In the genomic region with DNA sequence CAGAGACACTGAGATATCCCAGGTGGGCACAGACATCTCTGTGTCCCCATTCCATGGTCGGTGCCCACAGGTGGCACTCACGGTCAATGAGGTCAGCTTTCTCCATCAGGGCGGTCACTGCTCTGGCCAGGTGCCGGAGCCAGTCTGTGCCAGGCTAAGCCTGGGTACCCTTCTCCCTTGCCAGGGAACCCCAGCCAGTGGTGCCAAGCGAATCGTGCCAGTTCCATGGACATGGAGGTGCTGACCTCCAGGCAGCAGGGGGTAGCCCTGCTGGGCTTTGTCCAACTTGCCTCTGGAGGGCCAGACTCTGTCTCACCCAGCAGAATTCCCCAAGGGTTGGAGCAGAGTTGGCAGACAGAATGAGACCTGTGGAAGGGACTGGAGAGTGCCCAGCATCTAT, we compare ENCODE assay signal across 10 mouse cellular contexts. TPM values are rescaled to one million over a fixed set of nuclear protein-coding genes. Genes with fewer than 3 reads are reported as not detected.
DNase-seq lines count a peak whose midpoint lies in the region; ATAC-seq and TF ChIP-seq lines count a peak whose summit lies in the region.
"Had no signal": no experiment of that assay in that cellular context is flagged by ENCODE, and none has a peak within 500 bp of the region (broad histone marks: within the 10 kb centered on the region; RNA-seq: fewer than 3 reads in every experiment).

No protein-coding gene starts in this region.

- peaks cover 36% of the 10 kb centered on the region for H3K4me1 ChIP-seq in hindbrain, embryonic 14.5 days (replicated peaks; ENCODE audit: control insufficient read depth, insufficient read depth, low read length)
- peaks cover 36% of the 10 kb centered on the region for H3K4me1 ChIP-seq in hindbrain, embryonic 12.5 days
- H3K4me1 ChIP-seq in midbrain, embryonic 14.5 days (ENCODE audit: control insufficient read depth, insufficient read depth, low read length): peaks cover 26% of the 10 kb centered on the region
- H3K4me1 ChIP-seq in midbrain, embryonic 11.5 days (ENCODE audit: control insufficient read depth, insufficient read depth, low read length): peaks cover 16% of the 10 kb centered on the region
- peaks cover 26% of the 10 kb centered on the region for H3K4me1 ChIP-seq in midbrain, postnatal 0 days (ENCODE audit: insufficient read depth, low read length)

- ATAC-seq in hindbrain, embryonic 14.5 days (ENCODE audit: low FRiP score): no peak
- ATAC-seq in hindbrain, embryonic 12.5 days (ENCODE audit: low FRiP score): no peak
- no peak for ATAC-seq in midbrain, embryonic 14.5 days (ENCODE audit: low FRiP score, low TSS enrichment)
- ATAC-seq in midbrain, embryonic 11.5 days (ENCODE audit: low FRiP score): no peak
- no peak for ATAC-seq in midbrain, postnatal 0 days (ENCODE audit: low FRiP score)

- no peak overlapping the region for H3K27ac ChIP-seq in hindbrain, embryonic 14.5 days
- no peak overlapping the region for H3K27ac ChIP-seq in hindbrain, embryonic 12.5 days
- H3K27ac ChIP-seq in midbrain, embryonic 14.5 days (replicated peaks; ENCODE audit: low read depth, low read length): no peak overlapping the region
- H3K27ac ChIP-seq in midbrain, embryonic 11.5 days (ENCODE audit: low read depth, low read length): no peak overlapping the region
- H3K27ac ChIP-seq in midbrain, postnatal 0 days (ENCODE audit: low read depth, low read length): no peak overlapping the region
- H3K27ac ChIP-seq: embryonic facial prominence, embryonic 10.5 days had no signal

- DNase-seq in hindbrain, embryonic 14.5 days (ENCODE audit: low spot score): no peak
- DNase-seq in midbrain, embryonic 14.5 days: no peak
- no peak for DNase-seq in midbrain, embryonic 11.5 days (ENCODE audit: low spot score, missing footprints)
- DNase-seq in cerebellum, postnatal 36 days: peak; percentile 50 to 52
- no peak for DNase-seq in midbrain, postnatal 0 days (ENCODE audit: low spot score)
- DNase-seq in B cell, adult 2 months: no peak
- DNase-seq in layer of hippocampus, postnatal 25 days (ENCODE audit: extremely low spot score in 1 of 2, low spot score in 1 of 2): no peak
- DNase-seq: thymus, adult 2 months had no signal

- peak overlapping the region; percentile 28; the same call in 1 of the 2 replicates for H3K4me2 ChIP-seq in hindbrain, embryonic 14.5 days (replicated peaks)
- H3K4me2 ChIP-seq in hindbrain, embryonic 12.5 days (replicated peaks): no peak overlapping the region
- H3K4me2 ChIP-seq in midbrain, embryonic 14.5 days (ENCODE audit: low read length): no peak overlapping the region
- no peak overlapping the region for H3K4me2 ChIP-seq in midbrain, embryonic 11.5 days
- peak overlapping the region; percentile 39 for H3K4me2 ChIP-seq in midbrain, postnatal 0 days (ENCODE audit: low read depth, low read length, poor library complexity, severe bottlenecking)

- no peak for TF ChIP-seq CTCF in midbrain, postnatal 0 days (IDR thresholded peaks at IDR 0.05)

- H3K9ac ChIP-seq in hindbrain, embryonic 14.5 days: 0 out of 2 replicates have a peak overlapping the region, but pooled peaks have one; percentile 17
- H3K9ac ChIP-seq in hindbrain, embryonic 12.5 days: no peak overlapping the region; the same call in 1 of the 2 replicates
- H3K9ac ChIP-seq in midbrain, embryonic 14.5 days (replicated peaks; ENCODE audit: low read length): peak overlapping the region; percentile 10; the same call in 1 of the 2 replicates
- no peak overlapping the region for H3K9ac ChIP-seq in midbrain, embryonic 11.5 days (ENCODE audit: low read length)
- H3K9ac ChIP-seq in midbrain, postnatal 0 days (replicated peaks; ENCODE audit: low read length, poor library complexity, severe bottlenecking): no peak overlapping the region

- no peaks in the 10 kb centered on the region for H3K27me3 ChIP-seq in hindbrain, embryonic 14.5 days (ENCODE audit: control insufficient read depth, insufficient read depth, low read length)
- H3K27me3 ChIP-seq in hindbrain, embryonic 12.5 days: peaks cover 22% of the 10 kb centered on the region
- no peaks in the 10 kb centered on the region for H3K27me3 ChIP-seq in midbrain, embryonic 14.5 days (ENCODE audit: control insufficient read depth, insufficient read depth, low read length)
- H3K27me3 ChIP-seq in midbrain, embryonic 11.5 days (ENCODE audit: control insufficient read depth, insufficient read depth, low read length): peaks cover 9% of the 10 kb centered on the region
- no peaks in the 10 kb centered on the region for H3K27me3 ChIP-seq in midbrain, postnatal 0 days (ENCODE audit: insufficient read depth, low read length)

- H3K9me3 ChIP-seq in hindbrain, embryonic 14.5 days (ENCODE audit: control insufficient read depth, low read length): no peaks in the 10 kb centered on the region
- no peaks in the 10 kb centered on the region for H3K9me3 ChIP-seq in hindbrain, embryonic 12.5 days (replicated peaks)
- no peaks in the 10 kb centered on the region for H3K9me3 ChIP-seq in midbrain, embryonic 14.5 days (ENCODE audit: control insufficient read depth, low read length)
- no peaks in the 10 kb centered on the region for H3K9me3 ChIP-seq in midbrain, embryonic 11.5 days (ENCODE audit: control insufficient read depth, low read length)
- no peaks in the 10 kb centered on the region for H3K9me3 ChIP-seq in midbrain, postnatal 0 days (ENCODE audit: low read length)
- H3K9me3 ChIP-seq: embryonic facial prominence, embryonic 10.5 days had no signal

- no peak overlapping the region for H3K4me3 ChIP-seq in hindbrain, embryonic 14.5 days (replicated peaks; ENCODE audit: low read length)
- H3K4me3 ChIP-seq in hindbrain, embryonic 12.5 days: no peak overlapping the region
- H3K4me3 ChIP-seq in midbrain, embryonic 14.5 days (replicated peaks; ENCODE audit: low read depth, low read length): no peak overlapping the region
- no peak overlapping the region for H3K4me3 ChIP-seq in midbrain, embryonic 11.5 days (ENCODE audit: low read depth, low read length)
- no peak overlapping the region for H3K4me3 ChIP-seq in midbrain, postnatal 0 days (ENCODE audit: low read depth, low read length)
- H3K4me3 ChIP-seq: embryonic facial prominence, embryonic 10.5 days had no signal

- whole genome bisulfite sequencing in hindbrain, embryonic 14.5 days: 81% methylated on average over 6 of the region's 6 CpGs
- 92% methylated on average over 6 of the region's 6 CpGs for WGBS in hindbrain, embryonic 12.5 days
- 86% methylated on average over 6 of the region's 6 CpGs for WGBS in midbrain, embryonic 14.5 days
- WGBS in midbrain, embryonic 11.5 days: 89% methylated on average over 6 of the region's 6 CpGs
- WGBS in midbrain, postnatal 0 days: 82% methylated on average over 6 of the region's 6 CpGs

- no peaks in the 10 kb centered on the region for H3K36me3 ChIP-seq in hindbrain, embryonic 14.5 days (replicated peaks; ENCODE audit: control insufficient read depth, insufficient read depth)
- no peaks in the 10 kb centered on the region for H3K36me3 ChIP-seq in hindbrain, embryonic 12.5 days
- no peaks in the 10 kb centered on the region for H3K36me3 ChIP-seq in midbrain, embryonic 14.5 days (ENCODE audit: control insufficient read depth, insufficient read depth, low read length)
- H3K36me3 ChIP-seq in midbrain, embryonic 11.5 days (ENCODE audit: control insufficient read depth, insufficient read depth, low read length): no peaks in the 10 kb centered on the region
- no peaks in the 10 kb centered on the region for H3K36me3 ChIP-seq in midbrain, postnatal 0 days (ENCODE audit: insufficient read depth, low read length)
- H3K36me3 ChIP-seq: embryonic facial prominence, embryonic 10.5 days had no signal

RNA-seq across cellular contexts. Expression of a gene that starts 4.6 kb away (rescaled TPM):
- polyA plus RNA-seq in hindbrain, embryonic 14.5 days (2014; fragmentation: Nextera tagmentation; extraction: Ambion mirVana): 12.0 and 14.0 TPM in 2 replicates
- polyA plus RNA-seq in hindbrain, embryonic 12.5 days (2016; fragmentation: Nextera tagmentation; extraction: Ambion mirVana): 6.2 and 7.6 TPM in 2 replicates
- 10.1 and 15.4 TPM in 2 replicates for polyA plus RNA-seq in midbrain, embryonic 14.5 days (2014; fragmentation: Nextera tagmentation; extraction: Ambion mirVana)
- polyA plus RNA-seq in midbrain, embryonic 11.5 days (2014; fragmentation: Nextera tagmentation; extraction: Ambion mirVana): 3.0 and 3.9 TPM in 2 replicates
- 138 and 140 TPM in 2 replicates for total RNA-seq in midbrain, postnatal 0 days (2014; rRNA removed)
- polyA plus RNA-seq in midbrain, postnatal 0 days (2015; fragmentation: Nextera tagmentation; extraction: Ambion mirVana): 14.7 and 19.0 TPM in 2 replicates
- 100 to 1,000 TPM; 258 to 328 TPM for total RNA-seq in layer of hippocampus, postnatal 25 days (2021)

Comparison
In these comparisons a context has a peak if more than half of its experiments do, and no peak if none do; other contexts are left out.
1. H3K4me2 ChIP-seq: peak in hindbrain, embryonic 14.5 days (single experiment) and midbrain, postnatal 0 days (single experiment); none in hindbrain, embryonic 12.5 days (single experiment), midbrain, embryonic 14.5 days (single experiment) and midbrain, embryonic 11.5 days (single experiment).
2. H3K9ac ChIP-seq: peak in hindbrain, embryonic 14.5 days (single experiment) and midbrain, embryonic 14.5 days (single experiment); none in hindbrain, embryonic 12.5 days (single experiment), midbrain, embryonic 11.5 days (single experiment) and midbrain, postnatal 0 days (single experiment).
3. DNase-seq: peak in cerebellum, postnatal 36 days (2 of 2); none in hindbrain, embryonic 14.5 days (single experiment), midbrain, embryonic 14.5 days (single experiment), midbrain, embryonic 11.5 days (single experiment), midbrain, postnatal 0 days (single experiment), B cell, adult 2 months (0 of 2) and layer of hippocampus, postnatal 25 days (0 of 2).